Mouse (Mus musculus): ENCODE results near the gene Cdkn2aipnl.

GRCm38 (mm10) chr11:51934230-51934629, 33.2 kb upstream of the Cdkn2aipnl start:
- no peak for TF ChIP-seq CTCF (IDR thresholded peaks at IDR 0.05; ENCODE audit: extremely low read depth, insufficient read depth, insufficient read length, insufficient replicate concordance)
- no peak for TF ChIP-seq POLR2A (IDR thresholded peaks at IDR 0.05; ENCODE audit: low read depth, low read length)

Measured in spleen, adult 2 months (tissue).